Mouse (Mus musculus) T-cell, adult 2 months (primary cell): Measurements from ENCODE around the gene Cat.

ENCODE experiments used
- DNase-seq: peaks from one replicate; pipeline ENCODE4 v3.0.0; 2022; ENCODE audit warnings: low spot score

Gene Cat

DNA sequence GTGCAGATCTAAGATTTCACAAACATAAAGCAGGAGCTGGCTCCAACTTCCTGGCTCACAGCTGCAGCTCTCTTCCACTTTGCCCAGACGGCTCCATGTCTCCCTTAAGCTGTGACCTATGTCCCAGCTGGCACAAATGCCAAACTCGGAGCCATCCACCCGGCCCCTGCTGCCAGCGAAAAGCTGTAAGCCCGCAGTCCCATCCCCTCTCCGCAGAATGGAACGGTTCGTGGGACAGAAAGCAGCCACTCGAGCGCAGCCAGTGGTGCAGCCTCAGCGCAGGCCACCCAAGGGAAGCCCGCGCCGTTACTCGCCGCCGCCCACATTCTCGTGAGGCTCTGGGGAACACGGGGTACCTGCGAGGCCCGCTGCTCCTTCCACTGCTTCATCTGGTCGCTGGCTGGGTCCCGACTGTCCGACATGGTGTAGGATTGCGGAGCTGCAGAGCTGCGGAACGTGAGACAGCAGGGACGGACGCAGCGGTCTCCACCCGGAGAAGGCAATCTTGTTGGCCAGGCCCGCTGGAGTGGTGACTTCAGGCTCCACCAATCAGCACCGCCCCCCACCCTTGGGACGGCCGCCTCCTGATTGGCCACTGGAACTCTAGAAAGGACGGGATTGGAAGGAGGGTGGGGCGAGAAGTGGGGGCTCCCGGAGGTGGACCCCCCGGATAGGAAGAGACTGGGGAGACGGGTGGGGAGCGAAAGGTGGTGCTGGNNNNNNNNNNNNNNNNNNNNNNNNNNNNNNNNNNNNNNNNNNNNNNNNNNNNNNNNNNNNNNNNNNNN, at the start of gene Cat:
Gene Cat (minus strand): TSS at position 544 of the 785 bp plus-strand sequence.
- DNase-seq = peak; percentile 91

DNA sequence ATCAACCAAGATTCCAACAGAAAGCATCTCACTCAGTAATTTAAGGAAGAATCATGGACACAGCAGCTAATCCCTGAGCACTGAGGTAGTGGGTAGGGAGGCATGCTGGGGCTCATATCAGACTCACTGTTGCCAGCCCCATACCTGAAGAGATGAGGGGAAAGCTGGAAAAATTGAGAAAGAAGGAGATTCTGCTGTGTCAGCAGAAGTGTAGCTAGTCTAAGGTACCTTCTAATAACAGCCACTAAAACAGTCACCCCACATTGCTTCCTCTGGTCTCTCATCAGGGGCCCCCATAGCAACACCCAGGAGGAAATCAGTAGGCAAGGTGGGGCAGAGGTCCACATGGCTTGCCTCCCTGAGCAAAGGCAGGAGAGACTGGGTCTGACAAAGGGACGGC, 40.6 kb upstream of the Cat start:
- DNase-seq = no peak

DNA sequence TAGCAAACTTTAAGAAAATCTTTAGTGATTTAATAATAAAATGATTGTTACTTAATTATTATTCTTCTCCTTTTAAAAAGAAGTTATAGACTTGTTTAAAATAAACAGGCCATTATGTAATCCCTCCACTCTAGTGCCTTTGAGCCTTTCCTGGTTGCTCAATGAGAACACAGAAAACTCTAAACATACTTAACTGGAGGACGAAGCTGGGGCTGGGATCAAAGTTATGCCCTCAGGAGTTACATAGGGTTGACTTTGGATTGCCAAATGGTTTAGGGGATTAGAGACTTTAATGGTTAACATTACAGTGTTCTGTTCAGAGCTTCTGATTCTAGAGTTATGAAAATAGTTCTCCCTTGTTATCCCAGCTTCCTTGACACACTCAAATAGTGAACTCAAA, 31.5 kb upstream of the Cat start:
- DNase-seq = no peak

DNA sequence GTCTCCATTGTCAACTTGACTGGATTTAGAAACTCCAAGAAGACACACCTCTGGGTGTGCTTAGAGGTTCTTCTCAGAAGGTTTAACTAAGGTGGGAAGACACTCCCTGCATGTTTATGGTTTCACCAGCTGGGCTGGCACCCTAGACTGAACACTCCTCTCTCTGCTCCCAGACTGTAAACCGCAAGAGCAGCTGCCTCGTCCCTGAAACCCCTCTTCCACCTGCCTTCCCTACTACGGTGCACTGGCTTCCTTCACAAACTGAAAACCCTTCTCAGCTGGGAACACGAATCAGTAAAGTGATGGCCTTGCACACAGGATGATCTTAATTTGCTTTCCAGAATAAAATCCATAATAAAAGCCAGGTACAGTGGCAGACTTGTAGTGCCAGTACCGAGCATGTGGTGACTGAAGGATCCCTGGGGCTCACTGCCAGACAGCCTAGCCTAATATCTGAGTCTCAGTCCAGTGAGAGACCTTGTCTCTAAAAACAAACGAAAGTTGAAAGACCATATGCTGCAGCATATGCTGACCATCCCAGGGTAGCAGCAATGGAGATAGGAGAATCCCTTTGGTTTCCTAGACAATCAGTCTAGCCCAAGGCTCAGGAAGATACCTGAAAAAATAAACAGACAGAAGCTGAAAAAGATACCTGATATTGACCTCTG, 30.7 kb upstream of the Cat start:
- DNase-seq = no peak

DNA sequence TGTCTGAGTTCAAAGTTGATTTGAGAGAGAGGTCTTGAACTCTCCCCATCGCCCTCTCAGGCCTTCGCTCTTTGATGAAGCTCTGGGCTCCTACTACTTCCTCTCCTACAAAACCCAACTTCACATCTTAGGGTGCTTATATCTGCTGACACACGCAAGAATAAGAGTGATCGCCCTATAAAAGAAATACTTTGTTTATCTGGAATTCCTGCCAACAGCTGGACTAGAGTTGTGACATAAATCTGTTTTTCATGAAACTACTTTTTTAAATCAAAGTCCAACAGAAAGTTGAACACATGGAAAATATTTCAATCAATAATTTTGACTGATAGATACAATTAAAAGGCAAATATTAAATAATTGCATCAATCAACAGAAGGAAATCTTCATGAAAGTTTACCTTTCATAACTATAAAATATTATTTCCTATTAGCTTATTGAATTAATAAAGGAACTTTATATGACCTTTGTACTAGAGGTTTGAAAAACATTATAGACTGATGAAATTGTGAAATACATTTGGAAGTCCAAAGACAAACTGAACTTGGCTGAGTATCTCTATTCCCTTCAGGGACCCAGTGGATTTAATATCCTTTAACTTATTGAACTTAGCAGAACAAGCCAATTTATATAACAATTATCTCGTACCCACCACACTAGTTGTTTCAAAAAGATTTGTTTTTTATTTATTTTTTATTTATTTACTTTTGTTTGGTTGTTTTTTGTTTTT, 27.3 kb upstream of the Cat start:
- no peak for DNase-seq

- DNase-seq = no peak
Measured at GRCm38 (mm10) chr2:103511631-103512030, 26.7 kb upstream of the Cat start.

- no peak for DNase-seq
Measured at GRCm38 (mm10) chr2:103511042-103511441, 26.1 kb upstream of the Cat start.

DNA sequence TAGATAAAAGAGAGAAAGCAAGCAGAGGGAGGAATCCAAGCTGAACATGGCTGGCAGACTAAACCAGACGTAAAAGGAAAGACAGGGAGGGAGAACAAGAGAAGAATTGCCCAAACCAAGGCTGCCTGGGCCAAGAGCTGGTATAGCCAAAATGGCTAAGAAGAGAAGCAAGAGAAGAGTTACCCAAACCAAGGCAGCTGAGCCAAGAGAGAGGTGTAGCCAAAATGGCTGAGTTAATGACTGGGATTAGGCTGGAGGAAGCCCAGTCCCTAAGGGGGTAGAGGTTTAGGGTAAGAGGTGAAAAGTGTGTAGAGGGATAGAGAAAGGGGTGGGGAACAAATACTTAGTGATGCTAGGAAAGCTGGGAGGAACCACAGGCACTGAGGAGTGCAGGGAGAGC, 22.7 kb upstream of the Cat start:
- DNase-seq = no peak

GRCm38 (mm10) chr2:103505956-103506355, 21.0 kb upstream of the Cat start:
- no peak for DNase-seq

DNA sequence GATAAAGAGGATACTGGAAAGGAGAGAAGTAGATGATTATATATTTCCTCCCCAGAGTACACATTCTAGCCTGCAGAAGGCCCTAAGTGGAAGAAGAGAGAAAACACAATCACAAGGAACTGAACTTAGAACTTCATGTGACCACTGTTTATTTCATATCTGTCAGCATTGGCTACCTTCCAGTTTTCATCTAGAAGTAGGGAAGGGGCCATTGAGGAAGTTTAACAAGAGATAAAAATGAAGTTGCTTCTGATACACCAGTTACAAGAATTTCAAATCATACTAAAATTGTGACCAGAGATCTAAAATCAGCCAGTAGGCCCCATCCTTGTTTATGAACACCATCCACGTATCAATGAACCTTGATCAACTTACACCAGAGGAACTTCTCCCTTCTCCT, 19.5 kb upstream of the Cat start:
- DNase-seq = no peak

GRCm38 (mm10) chr2:103500769-103501168, 15.8 kb upstream of the Cat start:
- DNase-seq = no peak

- no peak for DNase-seq
Measured at GRCm38 (mm10) chr2:103495633-103496418, 10.9 kb upstream of the Cat start.

GRCm38 (mm10) chr2:103493827-103494226, 8.9 kb upstream of the Cat start:
- DNase-seq = no peak

GRCm38 (mm10) chr2:103492526-103492925, 7.6 kb upstream of the Cat start:
- no peak for DNase-seq

GRCm38 (mm10) chr2:103483986-103484520, 907 bp downstream of the Cat start:
- DNase-seq = no peak

DNA sequence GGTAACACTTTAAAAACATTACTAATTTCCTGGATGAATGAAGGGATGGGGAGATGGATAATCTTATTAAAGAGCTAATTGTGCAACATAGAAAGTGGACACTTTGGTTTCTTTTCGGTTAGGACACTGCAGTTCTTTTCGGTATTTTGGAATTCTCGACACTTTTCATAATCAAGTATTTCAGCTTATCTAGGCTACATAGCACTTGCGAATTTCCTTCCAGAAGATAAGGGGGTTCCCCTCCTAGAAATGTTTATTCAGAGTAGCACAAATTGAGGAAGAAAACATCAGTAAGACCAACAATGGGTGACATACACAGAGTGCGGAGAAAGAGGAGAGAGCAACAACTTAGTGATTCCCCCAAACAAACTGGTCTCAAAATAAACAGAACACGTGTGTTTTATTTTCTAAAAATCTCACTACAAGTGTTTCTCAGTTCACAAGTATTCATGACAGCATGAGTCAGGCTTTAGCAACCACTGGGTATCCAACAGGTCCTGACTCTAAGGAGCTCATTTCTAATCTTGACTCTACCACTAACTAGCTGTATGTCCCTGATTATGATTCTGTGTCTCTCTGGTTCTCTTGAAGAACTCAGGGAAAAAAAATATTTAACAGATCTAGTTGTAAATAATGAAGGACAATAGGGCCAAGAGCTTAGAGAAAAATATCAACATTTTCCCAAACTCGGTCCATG, 1.5 kb downstream of the Cat start:
- DNase-seq = no peak

GRCm38 (mm10) chr2:103481314-103482231, 3.4 kb downstream of the Cat start:
- DNase-seq = no peak

- DNase-seq = no peak
Measured at GRCm38 (mm10) chr2:103480871-103481270, 4.1 kb downstream of the Cat start.

DNA sequence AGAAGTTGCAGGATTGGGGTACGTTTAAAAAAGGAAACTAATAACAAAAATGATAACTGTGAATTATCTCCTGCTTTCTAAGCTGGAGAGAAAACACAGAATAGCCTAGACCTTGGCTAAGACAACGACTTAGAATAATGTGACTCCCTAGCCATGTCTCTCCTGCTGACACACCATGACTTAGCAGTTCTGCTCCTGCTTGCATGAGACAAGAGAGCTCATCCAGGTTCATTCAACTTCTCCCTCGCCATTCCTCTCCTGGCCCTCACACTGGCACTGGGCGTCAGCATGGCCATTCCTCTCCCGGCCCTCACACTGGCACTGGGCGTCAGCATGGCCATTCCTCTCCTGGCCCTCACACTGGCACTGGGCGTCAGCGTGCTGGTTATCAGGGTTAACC, 4.7 kb downstream of the Cat start:
- DNase-seq = no peak

- no peak for DNase-seq
Measured at GRCm38 (mm10) chr2:103478326-103478725, 6.6 kb downstream of the Cat start.
